ENCODE assay signal across 9 mouse cellular contexts in genomic region chr17:36988475-36988874, GRCm38 (mm10). TPM values are rescaled to one million over a fixed set of nuclear protein-coding genes. Genes with fewer than 3 reads are reported as not detected.
DNase-seq lines count a peak whose midpoint lies in the region; ATAC-seq and TF ChIP-seq lines count a peak whose summit lies in the region.
"Had no signal": no experiment of that assay in that cellular context is flagged by ENCODE, and none has a peak within 500 bp of the region (broad histone marks: within the 10 kb centered on the region; RNA-seq: fewer than 3 reads in every experiment).

No protein-coding gene starts in this region.

- TF ChIP-seq CTCF in left cerebral cortex, adult 2 months (IDR thresholded peaks at IDR 0.05): no peak
- no peak for TF ChIP-seq CTCF in hindbrain, postnatal 0 days (IDR thresholded peaks at IDR 0.05; ENCODE audit: low read depth)

- H3K4me2 ChIP-seq in embryonic facial prominence, embryonic 14.5 days (ENCODE audit: low read depth, low read length): peak overlapping the region; percentile 35
- peak overlapping the region; percentile 38 for H3K4me2 ChIP-seq in hindbrain, postnatal 0 days (ENCODE audit: low read depth, low read length)
- H3K4me2 ChIP-seq in neural tube, embryonic 13.5 days: peak overlapping the region; percentile 36

- H3K27me3 ChIP-seq in embryonic facial prominence, embryonic 14.5 days (replicated peaks; ENCODE audit: control insufficient read depth, insufficient read depth, low read length): peaks cover 32% of the 10 kb centered on the region
- H3K27me3 ChIP-seq in hindbrain, postnatal 0 days (ENCODE audit: insufficient read depth, low read length): no peaks in the 10 kb centered on the region; the same call in 1 of the 2 replicates
- H3K27me3 ChIP-seq in neural tube, embryonic 13.5 days: peaks cover 30% of the 10 kb centered on the region

- H3K27ac ChIP-seq in left cerebral cortex, adult 2 months: no peak overlapping the region
- no peak overlapping the region for H3K27ac ChIP-seq in embryonic facial prominence, embryonic 14.5 days (replicated peaks; ENCODE audit: low read depth, low read length)
- no peak overlapping the region for H3K27ac ChIP-seq in hindbrain, postnatal 0 days
- H3K27ac ChIP-seq in neural tube, embryonic 13.5 days (replicated peaks): no peak overlapping the region

- no peak overlapping the region for H3K9ac ChIP-seq in embryonic facial prominence, embryonic 14.5 days (ENCODE audit: low read depth, low read length)
- no peak overlapping the region for H3K9ac ChIP-seq in hindbrain, postnatal 0 days (replicated peaks; ENCODE audit: low read length)
- no peak overlapping the region for H3K9ac ChIP-seq in neural tube, embryonic 13.5 days

- H3K4me1 ChIP-seq in embryonic facial prominence, embryonic 14.5 days (ENCODE audit: control insufficient read depth, insufficient read depth, low read length): no peaks in the 10 kb centered on the region
- no peaks in the 10 kb centered on the region for H3K4me1 ChIP-seq in hindbrain, postnatal 0 days (ENCODE audit: insufficient read depth, low read length)
- H3K4me1 ChIP-seq in neural tube, embryonic 13.5 days (replicated peaks): 0 out of 2 replicates have a peak, but pooled peaks cover 4% of the 10 kb centered on the region

- no peaks in the 10 kb centered on the region for H3K36me3 ChIP-seq in embryonic facial prominence, embryonic 14.5 days (ENCODE audit: control insufficient read depth, insufficient read depth, low read length)
- H3K36me3 ChIP-seq in hindbrain, postnatal 0 days (ENCODE audit: insufficient read depth, low read length): no peaks in the 10 kb centered on the region
- no peaks in the 10 kb centered on the region for H3K36me3 ChIP-seq in neural tube, embryonic 13.5 days

- WGBS in embryonic facial prominence, embryonic 14.5 days: 7% methylated on average over 24 of the region's 24 CpGs
- 12% methylated on average over 24 of the region's 24 CpGs for WGBS in hindbrain, postnatal 0 days
- 10% methylated on average over 24 of the region's 24 CpGs for WGBS in neural tube, embryonic 13.5 days

- intact Hi-C loops in left cerebral cortex, adult 2 months (cut with DNase I): no loop called here
- intact Hi-C loops in left cerebral cortex, postnatal 4 days (cut with DNase I): no loop called here

- peak overlapping the region; percentile 23 for H3K4me3 ChIP-seq in left cerebral cortex, adult 2 months
- 0 out of 2 replicates have a peak overlapping the region, but pooled peaks have one; percentile 10 for H3K4me3 ChIP-seq in embryonic facial prominence, embryonic 14.5 days (ENCODE audit: low read depth, low read length)
- peak overlapping the region; percentile 8 for H3K4me3 ChIP-seq in hindbrain, postnatal 0 days (ENCODE audit: low read length)
- peak overlapping the region; percentile 16 for H3K4me3 ChIP-seq in neural tube, embryonic 13.5 days

- ATAC-seq in embryonic facial prominence, embryonic 14.5 days (ENCODE audit: low read depth): 0 out of 2 replicates have a peak, but pooled peaks have one; percentile 6
- peak; percentile 78 for ATAC-seq in hindbrain, postnatal 0 days
- no peak for ATAC-seq in neural tube, embryonic 13.5 days (ENCODE audit: low read depth)

- no peak for DNase-seq in left cerebral cortex, adult 2 months (ENCODE audit: extremely low spot score in 1 of 2, low spot score in 2 of 2)
- no peak for DNase-seq in left cerebral cortex, postnatal 4 days
- no peak for DNase-seq in embryonic facial prominence, embryonic 14.5 days (ENCODE audit: low spot score)
- peak; percentile 22 for DNase-seq in hindbrain, postnatal 0 days (ENCODE audit: low spot score)
- no peak for DNase-seq in thymus, adult 18-20 months
- DNase-seq in adrenal gland, adult 8-10 months: no peak
- no peak for DNase-seq in spleen, adult 18-20 months
- DNase-seq: lung, postnatal 10 days had no signal

- H3K9me3 ChIP-seq in embryonic facial prominence, embryonic 14.5 days (ENCODE audit: control insufficient read depth, low read length): no peaks in the 10 kb centered on the region
- no peaks in the 10 kb centered on the region for H3K9me3 ChIP-seq in hindbrain, postnatal 0 days (ENCODE audit: low read length)
- H3K9me3 ChIP-seq in neural tube, embryonic 13.5 days: no peaks in the 10 kb centered on the region

RNA-seq across cellular contexts. Expression of gene H2-M5, which starts 0.9 kb away (rescaled TPM):
- total RNA-seq in left cerebral cortex, adult 2 months (2021): under 1 TPM; 0.61 to 0.75 TPM
- total RNA-seq in left cerebral cortex, postnatal 4 days (2021): 1 to 10 TPM; 6.0 to 6.5 TPM
- 0.21 and 0.22 TPM in 2 replicates for polyA plus RNA-seq in embryonic facial prominence, embryonic 14.5 days (2014; fragmentation: Nextera tagmentation; extraction: Ambion mirVana)
- 0.97 and 2.5 TPM in 2 replicates for total RNA-seq in hindbrain, postnatal 0 days (2014; rRNA removed)
- 1.1 and 1.9 TPM in 2 replicates for polyA plus RNA-seq in hindbrain, postnatal 0 days (2015; fragmentation: Nextera tagmentation; extraction: Ambion mirVana)
- polyA plus RNA-seq in neural tube, embryonic 13.5 days (2015; fragmentation: Nextera tagmentation; extraction: Ambion mirVana): 1.6 and 2.3 TPM in 2 replicates
- under 1 TPM in 1 of 4 experiments, not detected in 3; 0.14 TPM for total RNA-seq in adrenal gland, adult 8-10 months (2022)

RNA-seq across cellular contexts. Expression of gene 2410137M14Rik, which starts 7.4 kb away (rescaled TPM):
- not detected for total RNA-seq in left cerebral cortex, adult 2 months (2021)
- 1 to 10 TPM in 1 of 2 experiments, not detected in 1; 1.1 TPM for total RNA-seq in left cerebral cortex, postnatal 4 days (2021)
- polyA plus RNA-seq in embryonic facial prominence, embryonic 14.5 days (2014; fragmentation: Nextera tagmentation; extraction: Ambion mirVana): not detected in 2 replicates
- total RNA-seq in hindbrain, postnatal 0 days (2014; rRNA removed): not detected in 2 replicates
- polyA plus RNA-seq in hindbrain, postnatal 0 days (2015; fragmentation: Nextera tagmentation; extraction: Ambion mirVana): 0.23 and 0.26 TPM in 2 replicates
- 0.31 TPM in 1 of 2 replicates, not detected in the other for polyA plus RNA-seq in neural tube, embryonic 13.5 days (2015; fragmentation: Nextera tagmentation; extraction: Ambion mirVana)
- total RNA-seq in adrenal gland, adult 8-10 months (2022): not detected

RNA-seq across cellular contexts. Expression of gene Zfp57, which starts 12.5 kb away (rescaled TPM):
- 10 to 100 TPM; 16.7 to 17.8 TPM for total RNA-seq in left cerebral cortex, adult 2 months (2021)
- total RNA-seq in left cerebral cortex, postnatal 4 days (2021): 100 to 1,000 TPM; 218 to 227 TPM
- polyA plus RNA-seq in embryonic facial prominence, embryonic 14.5 days (2014; fragmentation: Nextera tagmentation; extraction: Ambion mirVana): 45.5 and 64.8 TPM in 2 replicates
- total RNA-seq in hindbrain, postnatal 0 days (2014; rRNA removed): 118 and 137 TPM in 2 replicates
- polyA plus RNA-seq in hindbrain, postnatal 0 days (2015; fragmentation: Nextera tagmentation; extraction: Ambion mirVana): 118 and 129 TPM in 2 replicates
- 241 and 262 TPM in 2 replicates for polyA plus RNA-seq in neural tube, embryonic 13.5 days (2015; fragmentation: Nextera tagmentation; extraction: Ambion mirVana)
- total RNA-seq in adrenal gland, adult 8-10 months (2022): 1 to 10 TPM; 2.0 to 2.6 (median 2.3) TPM

RNA-seq across cellular contexts. Expression of gene Znrd1as, which starts 30.1 kb away (rescaled TPM):
- total RNA-seq in left cerebral cortex, adult 2 months (2021): 1 to 10 TPM; 5.3 to 6.2 TPM
- 1 to 10 TPM; 2.3 to 4.5 TPM for total RNA-seq in left cerebral cortex, postnatal 4 days (2021)
- polyA plus RNA-seq in embryonic facial prominence, embryonic 14.5 days (2014; fragmentation: Nextera tagmentation; extraction: Ambion mirVana): 5.9 and 6.1 TPM in 2 replicates
- total RNA-seq in hindbrain, postnatal 0 days (2014; rRNA removed): 1.3 and 3.2 TPM in 2 replicates
- polyA plus RNA-seq in hindbrain, postnatal 0 days (2015; fragmentation: Nextera tagmentation; extraction: Ambion mirVana): 3.4 and 4.0 TPM in 2 replicates
- 5.8 and 6.4 TPM in 2 replicates for polyA plus RNA-seq in neural tube, embryonic 13.5 days (2015; fragmentation: Nextera tagmentation; extraction: Ambion mirVana)
- 10 to 100 TPM; 10.8 to 13.1 (median 11.9) TPM for total RNA-seq in adrenal gland, adult 8-10 months (2022)

RNA-seq across cellular contexts. Expression of gene Znrd1, which starts 30.1 kb away (rescaled TPM):
- 10 to 100 TPM; 30.6 to 31.6 TPM for total RNA-seq in left cerebral cortex, adult 2 months (2021)
- 10 to 100 TPM; 25.8 to 30.3 TPM for total RNA-seq in left cerebral cortex, postnatal 4 days (2021)
- 89.6 and 94.7 TPM in 2 replicates for polyA plus RNA-seq in embryonic facial prominence, embryonic 14.5 days (2014; fragmentation: Nextera tagmentation; extraction: Ambion mirVana)
- 45.0 and 52.7 TPM in 2 replicates for total RNA-seq in hindbrain, postnatal 0 days (2014; rRNA removed)
- polyA plus RNA-seq in hindbrain, postnatal 0 days (2015; fragmentation: Nextera tagmentation; extraction: Ambion mirVana): 49.3 and 51.2 TPM in 2 replicates
- 71.7 and 72.7 TPM in 2 replicates for polyA plus RNA-seq in neural tube, embryonic 13.5 days (2015; fragmentation: Nextera tagmentation; extraction: Ambion mirVana)
- total RNA-seq in adrenal gland, adult 8-10 months (2022): 10 to 100 TPM; 39.0 to 48.4 (median 43.6) TPM

Comparison
In these comparisons a context has a peak if more than half of its experiments do, and no peak if none do; other contexts are left out.
1. RNA of gene Zfp57, which starts 12.5 kb away (total RNA-seq): 218 to 227 TPM in left cerebral cortex, postnatal 4 days, 118 to 137 TPM in hindbrain, postnatal 0 days and 16.7 to 17.8 TPM in left cerebral cortex, adult 2 months; 2.0 to 2.6 TPM in adrenal gland, adult 8-10 months; every median in the first group is over 4 times any median in the second.
2. Peak in every context shown above with its lines, with median percentiles within 50 percentile points of each other: H3K4me3 ChIP-seq and H3K4me2 ChIP-seq.